Mouse (Mus musculus) limb, embryonic 10.5 days (tissue): ENCODE measurements around the gene Gm5105. TPM values are rescaled to one million over a fixed set of nuclear protein-coding genes. Genes with fewer than 3 reads are reported as not detected.

Experiments used
- DNase-seq: peaks from one replicate; pipeline ENCODE4 v3.0.0-alpha.2; 2017; ENCODE audit warnings: low spot score
- H3K27ac ChIP-seq: fragments of 300-500 bp; sonication (generic); 2 replicates; pipeline ENCODE4 v1.5.1; 2016; ENCODE audit warnings: mild to moderate bottlenecking
- H3K27me3 ChIP-seq: fragments of 300-500 bp; sonication (generic); 2 replicates; pipeline ENCODE4 v1.6.1; 2016; ENCODE audit warnings: low read depth, mild to moderate bottlenecking; ENCODE audit not compliant: poor library complexity, severe bottlenecking
- H3K36me3 ChIP-seq: fragments of 300-500 bp; sonication (generic); 2 replicates; pipeline ENCODE4 v1.6.1; 2016; ENCODE audit warnings: mild to moderate bottlenecking, moderate library complexity
- H3K4me1 ChIP-seq: fragments of 300-500 bp; sonication (generic); 2 replicates; pipeline ENCODE4 v1.6.1; 2016
- H3K4me3 ChIP-seq: fragments of 300-500 bp; sonication (generic); 2 replicates; pipeline ENCODE4 v1.5.1; 2016; ENCODE audit warnings: mild to moderate bottlenecking, moderate library complexity
- H3K9me3 ChIP-seq: fragments of 300-500 bp; sonication (generic); replicated peaks from 2 replicates; pipeline ENCODE4 v1.6.1; 2016; ENCODE audit warnings: mild to moderate bottlenecking
- WGBS: fragments of 180-500 bp; shearing (Covaris S2); methylation state at CpG from one replicate; pipeline ENCODE4 v1.1.7; 2016; 5-methylcytosine and 5-hydroxymethylcytosine counted together
- polyA plus RNA-seq: library from polyadenylated mRNA; unstranded; fragments of >200 nt; fragmentation: Nextera tagmentation; extraction: Ambion mirVana; gene quantifications from 2 replicates; pipeline ENCODE4 v1.2.1, GENCODE M21; 2016

Gene Gm5105
- polyA plus RNA-seq, 1 experiment from 2014 or later, result not detected

GRCm38 (mm10) chr3:138041591-138042301, 25.4 kb downstream of the Gm5105 start:
- DNase-seq, result no peak
- H3K9me3 ChIP-seq, result no peaks in the 10 kb centered on the region
- H3K36me3 ChIP-seq, result no peaks in the 10 kb centered on the region
- no peak overlapping the region for H3K27ac ChIP-seq
- WGBS, result 64% methylated on average over 3 of the region's 3 CpGs
- H3K4me1 ChIP-seq, result 0 out of 2 replicates have a peak, but pooled peaks cover 2% of the 10 kb centered on the region
- H3K4me3 ChIP-seq, result no peak overlapping the region
- no peaks in the 10 kb centered on the region for H3K27me3 ChIP-seq

GRCm38 (mm10) chr3:138040938-138041337, 26.2 kb downstream of the Gm5105 start:
- H3K36me3 ChIP-seq, result no peaks in the 10 kb centered on the region
- whole genome bisulfite sequencing, result 73% methylated on average over 2 of the region's 2 CpGs
- H3K4me3 ChIP-seq, result no peak overlapping the region
- no peaks in the 10 kb centered on the region for H3K27me3 ChIP-seq
- no peaks in the 10 kb centered on the region for H3K9me3 ChIP-seq
- H3K4me1 ChIP-seq, result 0 out of 2 replicates have a peak, but pooled peaks cover 2% of the 10 kb centered on the region
- no peak for DNase-seq
- H3K27ac ChIP-seq, result no peak overlapping the region

- H3K9me3 ChIP-seq, result no peaks in the 10 kb centered on the region
- H3K27me3 ChIP-seq, result no peaks in the 10 kb centered on the region
- no peaks in the 10 kb centered on the region for H3K4me1 ChIP-seq
- WGBS, result 78% methylated on average over 6 of the region's 6 CpGs
- H3K27ac ChIP-seq, result no peak overlapping the region
- H3K4me3 ChIP-seq, result no peak overlapping the region
- no peak for DNase-seq
- no peaks in the 10 kb centered on the region for H3K36me3 ChIP-seq
Measured at GRCm38 (mm10) chr3:138033986-138034385, 33.2 kb downstream of the Gm5105 start.

GRCm38 (mm10) chr3:138030563-138030962, 36.6 kb downstream of the Gm5105 start:
- DNase-seq, result no peak
- H3K4me3 ChIP-seq, result no peak overlapping the region
- WGBS, result 87% methylated on average over 6 of the region's 6 CpGs

GRCm38 (mm10) chr3:138029351-138029750, 37.8 kb downstream of the Gm5105 start:
- no peak for DNase-seq
- no peaks in the 10 kb centered on the region for H3K9me3 ChIP-seq
- H3K27ac ChIP-seq, result no peak overlapping the region
- WGBS, result 93% methylated on average over 5 of the region's 5 CpGs
- H3K4me3 ChIP-seq, result no peak overlapping the region
- no peaks in the 10 kb centered on the region for H3K36me3 ChIP-seq
- H3K4me1 ChIP-seq, result peaks cover 4% of the 10 kb centered on the region; the same call in 1 of the 2 replicates
- H3K27me3 ChIP-seq, result no peaks in the 10 kb centered on the region

More at GRCm38 (mm10) chr3:138030563-138030962, 36.6 kb downstream of the Gm5105 start:
- Histone ChIP-seq H3K4me1 (peaks cover 4% of the 10 kb centered on the region; the same call in 1 of the 2 replicates), H3K27me3 (no peaks in the 10 kb centered on the region), H3K36me3 (no peaks in the 10 kb centered on the region), H3K27ac (no peak overlapping the region), H3K9me3 (no peaks in the 10 kb centered on the region)

GRCm38 (mm10) chr3:138027575-138028362, 39.4 kb downstream of the Gm5105 start:
- no peak overlapping the region for H3K4me3 ChIP-seq
- H3K4me1 ChIP-seq, result peaks cover 4% of the 10 kb centered on the region; the same call in 1 of the 2 replicates
- no peaks in the 10 kb centered on the region for H3K36me3 ChIP-seq
- 89% methylated on average over 5 of the region's 5 CpGs for WGBS
- H3K27ac ChIP-seq, result no peak overlapping the region
- no peaks in the 10 kb centered on the region for H3K9me3 ChIP-seq
- H3K27me3 ChIP-seq, result no peaks in the 10 kb centered on the region
- DNase-seq, result no peak

- Histone ChIP-seq H3K4me1 (peaks cover 4% of the 10 kb centered on the region; the same call in 1 of the 2 replicates), H3K27ac (no peak overlapping the region), H3K9me3 (no peaks in the 10 kb centered on the region), H3K36me3 (no peaks in the 10 kb centered on the region), H3K27me3 (no peaks in the 10 kb centered on the region), H3K4me3 (no peak overlapping the region)
- no peak for DNase-seq
- 82% methylated on average over 10 of the region's 10 CpGs for WGBS
Measured at GRCm38 (mm10) chr3:138026286-138026685, 40.9 kb downstream of the Gm5105 start.

GRCm38 (mm10) chr3:138022651-138023050, 44.5 kb downstream of the Gm5105 start:
- Histone ChIP-seq H3K36me3 (no peaks in the 10 kb centered on the region), H3K4me1 (peaks cover 4% of the 10 kb centered on the region; the same call in 1 of the 2 replicates), H3K9me3 (no peaks in the 10 kb centered on the region), H3K4me3 (no peak overlapping the region), H3K27ac (no peak overlapping the region), H3K27me3 (no peaks in the 10 kb centered on the region)
- no peak for DNase-seq
- WGBS, result 86% methylated on average over 4 of the region's 4 CpGs

GRCm38 (mm10) chr3:138022003-138022402, 45.2 kb downstream of the Gm5105 start:
- Histone ChIP-seq H3K27ac (no peak overlapping the region), H3K36me3 (no peaks in the 10 kb centered on the region), H3K4me1 (peaks cover 4% of the 10 kb centered on the region; the same call in 1 of the 2 replicates), H3K27me3 (no peaks in the 10 kb centered on the region), H3K4me3 (no peak overlapping the region), H3K9me3 (no peaks in the 10 kb centered on the region)
- no peak for DNase-seq
- WGBS, result 95% methylated on average over 4 of the region's 4 CpGs

GRCm38 (mm10) chr3:138016810-138017209, 50.4 kb downstream of the Gm5105 start:
- 0 out of 2 replicates have a peak, but pooled peaks cover under 1% of the 10 kb centered on the region for H3K4me1 ChIP-seq
- H3K4me3 ChIP-seq, result no peak overlapping the region
- DNase-seq, result no peak
- no peak overlapping the region for H3K27ac ChIP-seq
- no peaks in the 10 kb centered on the region for H3K9me3 ChIP-seq
- H3K27me3 ChIP-seq, result no peaks in the 10 kb centered on the region
- 92% methylated on average over 12 of the region's 12 CpGs for WGBS
- H3K36me3 ChIP-seq, result no peaks in the 10 kb centered on the region

GRCm38 (mm10) chr3:138014725-138015124, 52.5 kb downstream of the Gm5105 start:
- no peak overlapping the region for H3K4me3 ChIP-seq
- 0 out of 2 replicates have a peak, but pooled peaks cover 3% of the 10 kb centered on the region for H3K4me1 ChIP-seq
- H3K9me3 ChIP-seq, result no peaks in the 10 kb centered on the region
- 81% methylated on average over 2 of the region's 2 CpGs for WGBS
- no peak for DNase-seq
- H3K36me3 ChIP-seq, result no peaks in the 10 kb centered on the region
- no peaks in the 10 kb centered on the region for H3K27me3 ChIP-seq
- no peak overlapping the region for H3K27ac ChIP-seq

- 71% methylated on average over 4 of the region's 4 CpGs for WGBS
- Histone ChIP-seq H3K36me3 (no peaks in the 10 kb centered on the region), H3K4me3 (no peak overlapping the region), H3K9me3 (no peaks in the 10 kb centered on the region), H3K27ac (no peak overlapping the region), H3K4me1 (0 out of 2 replicates have a peak, but pooled peaks cover 3% of the 10 kb centered on the region), H3K27me3 (no peaks in the 10 kb centered on the region)
- no peak for DNase-seq
Measured at GRCm38 (mm10) chr3:138012351-138012750, 54.8 kb downstream of the Gm5105 start.

- Histone ChIP-seq H3K4me3 (no peak overlapping the region), H3K4me1 (0 out of 2 replicates have a peak, but pooled peaks cover 3% of the 10 kb centered on the region), H3K36me3 (no peaks in the 10 kb centered on the region), H3K9me3 (no peaks in the 10 kb centered on the region), H3K27ac (no peak overlapping the region), H3K27me3 (no peaks in the 10 kb centered on the region)
- 84% methylated on average over 6 of the region's 6 CpGs for WGBS
- DNase-seq, result no peak
Measured at GRCm38 (mm10) chr3:138008152-138008551, 59.0 kb downstream of the Gm5105 start.
